Mouse (Mus musculus) ES-E14 (cell line): ENCODE data around the gene Gtpbp4. TPM values are rescaled to one million over a fixed set of nuclear protein-coding genes. Genes with fewer than 3 reads are reported as not detected.
"Not testable (repeated sequence)": the region's sequence is repeated elsewhere in the genome, so short reads cannot be mapped to it uniquely, and the experiment has no call there.

Source experiments
- DNase-seq: peaks from one replicate; pipeline ENCODE4 v3.0.0-alpha.2; 2013; ENCODE audit warnings: low read depth, low spot score
- H3K27ac ChIP-seq: 2 replicates; pipeline ENCODE4 v1.5.1; 2012; ENCODE audit warnings: low read depth, mild to moderate bottlenecking, low read length, moderate library complexity, mixed read lengths; ENCODE audit not compliant: poor library complexity, insufficient read depth, severe bottlenecking
- H3K36me3 ChIP-seq: 2 replicates; pipeline ENCODE4 v1.6.1; 2012; ENCODE audit warnings: mild to moderate bottlenecking, low read length, moderate library complexity, mixed read lengths; ENCODE audit not compliant: control insufficient read depth, poor library complexity, insufficient read depth, severe bottlenecking
- H3K4me1 ChIP-seq, 2 experiments: fragments of 150-350 bp in 1 of 2; sonication (generic) in 1 of 2; 2 replicates each; pipeline ENCODE4 v1.6.1; 2012; ENCODE audit warnings: low read length in 2 of 2, mild to moderate bottlenecking in 1 of 2, mixed read lengths in 1 of 2; ENCODE audit not compliant: control insufficient read depth in 2 of 2, insufficient read depth in 2 of 2, poor library complexity in 1 of 2
- H3K4me3 ChIP-seq, 2 experiments: fragments of 150-350 bp in 1 of 2; sonication (generic) in 1 of 2; 2 replicates each; pipeline ENCODE4 v1.5.1; 2012; ENCODE audit warnings: low read length in 2 of 2, low read depth in 1 of 2, mild to moderate bottlenecking in 1 of 2, mixed read lengths in 1 of 2; ENCODE audit not compliant: insufficient read depth in 1 of 2, poor library complexity in 1 of 2, severe bottlenecking in 1 of 2
- H3K9ac ChIP-seq: 2 replicates; pipeline ENCODE4 v1.6.1; 2012; ENCODE audit warnings: low read depth, mild to moderate bottlenecking, low read length, mixed read lengths; ENCODE audit not compliant: poor library complexity, insufficient read depth, severe bottlenecking
- H3K9me3 ChIP-seq: fragments of 150-350 bp; sonication (generic); 2 replicates; pipeline ENCODE4 v1.6.1; 2012; ENCODE audit warnings: low read depth, mild to moderate bottlenecking, low read length; ENCODE audit not compliant: control insufficient read depth, insufficient read depth
- CHD2 ChIP-seq: IDR thresholded peaks from 2 replicates; pipeline ENCODE4 v1.6.1; 2014; ENCODE audit warnings: mild to moderate bottlenecking, low read depth, low read length, inconsistent platforms
- HCFC1 ChIP-seq: IDR thresholded peaks from 2 replicates; pipeline ENCODE4 v1.6.1; 2012; ENCODE audit warnings: low read length, inconsistent platforms, borderline replicate concordance; ENCODE audit not compliant: insufficient read depth
- MAFK ChIP-seq: IDR thresholded peaks from 2 replicates; pipeline ENCODE4 v1.6.1; 2014; ENCODE audit warnings: mild to moderate bottlenecking, low read depth, low read length, inconsistent platforms; ENCODE audit not compliant: insufficient read depth
- ZC3H11A ChIP-seq: IDR thresholded peaks from 2 replicates; pipeline ENCODE4 v1.6.1; 2012; ENCODE audit warnings: low read depth, mild to moderate bottlenecking, inconsistent platforms, low read length, borderline replicate concordance
- ZNF384 ChIP-seq: IDR thresholded peaks from 2 replicates; pipeline ENCODE4 v1.6.1; 2012; ENCODE audit warnings: low read depth, low read length, inconsistent platforms
- in situ Hi-C, 2 experiments: fragments of 600-800 bp; cut with MboI; formaldehyde crosslinking; loops; one replicate each; pipeline ENCODE4 v1.15.1; 2025; ENCODE audit warnings: low sequenced_read_pairs in 2 of 2, inconsistent platforms in 1 of 2; ENCODE audit not compliant: unreplicated experiment in 2 of 2
- total RNA-seq: library from RNA; depleted of rRNA; stranded (reverse); fragments of 300-350 nt; gene quantifications from 2 replicates; pipeline ENCODE4 v1.2.3, GENCODE M21; 2012

The Gtpbp4 gene
- total RNA-seq, 1 experiment, result 119 TPM

DNA sequence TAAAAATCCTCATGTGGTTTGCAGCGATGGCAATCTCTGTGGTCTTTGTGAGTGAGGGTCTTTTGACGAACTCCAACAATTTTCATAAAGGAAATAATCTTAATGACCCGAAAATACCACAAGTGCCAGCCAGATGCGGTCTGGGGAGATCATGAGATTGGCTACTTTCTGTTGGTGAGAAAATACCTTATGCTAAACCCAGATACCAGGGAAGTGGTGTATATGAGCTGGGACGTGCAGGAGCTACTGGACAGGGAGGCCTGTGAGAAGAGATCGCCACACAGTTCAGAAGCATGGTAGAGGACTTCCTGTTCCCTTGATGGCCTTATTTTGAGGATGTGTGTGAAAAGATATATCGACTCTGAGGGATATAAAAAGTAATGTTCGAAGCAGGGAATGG, 28.1 kb downstream of the Gtpbp4 start:
- H3K36me3 ChIP-seq, result peaks cover 19% of the 10 kb centered on the region

DNA sequence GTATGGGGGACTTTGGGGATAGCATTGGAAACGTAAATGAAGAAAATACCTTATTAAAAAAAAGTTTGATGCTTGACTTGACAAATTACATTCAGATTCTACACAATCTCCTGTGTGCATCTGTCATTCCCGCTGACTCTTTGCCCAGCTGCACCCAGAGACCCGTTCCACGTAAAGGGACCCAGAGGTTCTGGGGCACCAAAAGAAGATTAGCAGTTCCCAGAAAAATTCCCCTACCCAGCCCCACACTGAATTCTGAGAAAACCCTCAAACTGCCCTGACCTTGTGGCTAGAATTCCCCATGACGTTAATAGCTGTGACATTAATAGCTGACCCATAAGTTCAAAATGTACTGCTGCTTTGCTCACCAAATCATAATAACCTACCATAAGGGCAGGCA, 30.7 kb downstream of the Gtpbp4 start:
- TF ChIP-seq CHD2, result no peak
- TF ChIP-seq MAFK, result no peak
- no peak for TF ChIP-seq HCFC1
- no peak for TF ChIP-seq ZC3H11A
- no peak for TF ChIP-seq ZNF384
- Histone ChIP-seq H3K4me1 (no peaks in the 10 kb centered on the region; a peak in 1 of 4 replicates), H3K36me3 (peaks cover 6% of the 10 kb centered on the region), H3K9me3 (no peaks in the 10 kb centered on the region), H3K9ac (no peak overlapping the region), H3K27ac (no peak overlapping the region), H3K4me3 (no peak overlapping the region)
- DNase-seq, result no peak
- in situ Hi-C loops, result no loop called here

More for the DNA sequence above, 28.1 kb downstream of the Gtpbp4 start:
- in situ Hi-C loops, result no loop called here
- Histone ChIP-seq H3K4me3 (no peak overlapping the region), H3K9me3 (no peaks in the 10 kb centered on the region), H3K4me1 (no peaks in the 10 kb centered on the region), H3K9ac (no peak overlapping the region), H3K27ac (no peak overlapping the region)
- no peak for DNase-seq
- TF ChIP-seq CHD2, result no peak
- TF ChIP-seq ZNF384, result no peak
- TF ChIP-seq ZC3H11A, result no peak
- no peak for TF ChIP-seq HCFC1
- TF ChIP-seq MAFK, result no peak

GRCm38 (mm10) chr13:8962266-8962665, 33.6 kb downstream of the Gtpbp4 start:
- H3K9ac ChIP-seq, H3K4me1 ChIP-seq, H3K4me3 ChIP-seq, DNase-seq, H3K27ac ChIP-seq, in situ Hi-C loops, H3K9me3 ChIP-seq, H3K36me3 ChIP-seq: not testable (repeated sequence)

- H3K36me3 ChIP-seq, DNase-seq, H3K4me3 ChIP-seq, H3K9me3 ChIP-seq, H3K4me1 ChIP-seq, in situ Hi-C loops, H3K27ac ChIP-seq, H3K9ac ChIP-seq: not testable (repeated sequence)
Measured at GRCm38 (mm10) chr13:8961128-8961888, 34.6 kb downstream of the Gtpbp4 start.

DNA sequence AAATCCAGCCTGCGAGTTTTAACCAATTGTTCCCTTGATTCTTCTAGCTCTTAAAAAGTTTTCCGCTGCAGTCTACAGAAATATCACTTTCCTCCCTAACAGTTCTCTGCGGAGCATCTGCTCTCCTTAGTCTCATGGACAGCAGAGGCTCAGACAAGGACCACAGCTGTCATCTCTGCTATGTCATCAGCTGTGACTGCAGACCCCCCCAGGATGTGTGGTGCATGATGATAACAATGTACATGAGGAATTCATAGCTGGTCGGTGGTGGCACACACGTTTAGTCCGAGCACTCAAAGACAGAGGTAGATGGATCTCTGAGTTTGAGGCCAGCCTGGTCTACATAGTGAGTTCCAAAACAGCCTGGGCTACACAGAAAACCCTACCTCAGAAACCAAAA, 36.3 kb downstream of the Gtpbp4 start:
- in situ Hi-C loops, result not testable (repeated sequence)

GRCm38 (mm10) chr13:8959058-8959457, 36.8 kb downstream of the Gtpbp4 start:
- H3K36me3 ChIP-seq, in situ Hi-C loops, H3K27ac ChIP-seq, H3K4me3 ChIP-seq, H3K9me3 ChIP-seq, H3K4me1 ChIP-seq, H3K9ac ChIP-seq, DNase-seq: not testable (repeated sequence)

More for the DNA sequence above, 36.3 kb downstream of the Gtpbp4 start:
- H3K9me3 ChIP-seq, DNase-seq, H3K27ac ChIP-seq, H3K36me3 ChIP-seq, H3K9ac ChIP-seq, H3K4me3 ChIP-seq, H3K4me1 ChIP-seq: not testable (repeated sequence)

GRCm38 (mm10) chr13:8956873-8957272, 39.0 kb downstream of the Gtpbp4 start:
- H3K4me1 ChIP-seq, in situ Hi-C loops, H3K9me3 ChIP-seq: not testable (repeated sequence)

More at GRCm38 (mm10) chr13:8956873-8957272, 39.0 kb downstream of the Gtpbp4 start:
- not testable (repeated sequence) for H3K27ac ChIP-seq, H3K4me3 ChIP-seq, H3K36me3 ChIP-seq, H3K9ac ChIP-seq, DNase-seq
